Mouse (Mus musculus): Measurements from ENCODE around the gene Gm9117.
"Not testable (repeated sequence)": the region's sequence is repeated elsewhere in the genome, so short reads cannot be mapped to it uniquely, and the experiment has no call there.

Gm9117 gene

DNA sequence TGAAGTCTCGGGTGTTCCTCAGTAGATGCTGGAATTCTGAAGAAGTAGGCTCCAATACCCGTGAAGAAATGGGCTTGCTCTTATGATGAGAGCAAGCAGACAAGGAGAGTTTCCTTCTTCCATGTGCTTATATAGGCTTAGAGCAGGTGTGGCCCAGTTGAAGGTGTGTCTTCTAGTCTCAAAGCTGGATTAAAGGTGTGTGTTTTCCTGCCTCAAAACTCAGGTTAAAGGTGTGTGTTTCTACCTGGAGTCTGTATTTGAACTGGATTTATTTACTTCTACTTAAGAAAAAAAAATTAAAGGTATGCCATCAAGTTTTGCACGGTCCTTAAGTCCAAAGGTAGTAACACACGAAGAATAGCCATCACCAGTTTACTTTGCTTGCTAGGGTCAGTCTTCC, at the start of gene Gm9117:
Gene Gm9117, minus strand, starts transcription at position 101 of the 400 bp plus-strand sequence.
- not testable (repeated sequence) for DNase-seq (ENCODE audit: low read depth, low spot score)

DNA sequence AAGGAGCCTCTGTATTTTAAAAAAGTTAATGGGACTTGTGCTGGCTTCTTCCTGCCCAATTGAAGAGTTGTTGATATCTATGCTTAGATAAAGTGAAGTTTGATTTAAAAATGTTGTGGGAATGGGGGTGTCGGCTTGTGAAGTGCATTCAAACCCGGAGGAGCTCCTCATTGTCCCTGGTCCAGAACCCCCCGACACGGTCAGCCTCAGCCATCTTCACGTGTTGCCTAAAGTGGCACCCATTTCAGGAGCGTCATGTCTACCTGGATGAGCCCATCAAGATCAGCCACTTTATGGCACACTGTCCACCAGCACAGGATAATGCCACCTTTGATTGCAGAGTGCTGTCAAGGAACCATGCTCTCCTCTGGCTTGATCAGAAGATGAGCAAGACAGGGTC, 25.6 kb upstream of the Gm9117 start:
- DNase-seq (ENCODE audit: low read depth, low spot score): not testable (repeated sequence)

GRCm38 (mm10) chr3:93961214-93961613, 17.9 kb upstream of the Gm9117 start, which contains the start of gene Tdpoz5:
Tdpoz5 (minus strand) TSS chr3:93961314.
- DNase-seq (ENCODE audit: low read depth, low spot score): not testable (repeated sequence)

DNA sequence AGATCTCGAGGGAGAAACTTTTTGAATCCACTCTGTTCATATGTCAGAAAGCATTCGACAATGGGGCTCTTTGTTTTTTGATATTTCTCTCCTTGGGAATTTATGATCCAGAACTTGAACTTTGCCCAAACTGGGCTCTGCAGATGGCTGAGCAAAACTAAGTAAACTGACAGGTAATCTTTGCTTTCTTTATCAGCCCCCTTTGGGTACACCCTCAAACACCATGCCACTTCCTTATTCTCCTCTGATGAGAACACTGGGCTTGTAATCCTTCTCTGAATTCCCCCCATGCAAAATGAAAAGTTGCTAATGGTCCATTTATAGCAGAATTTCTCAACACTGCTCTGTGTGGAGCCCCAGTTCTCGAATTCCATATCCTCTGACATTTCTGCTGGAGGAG, 5.0 kb downstream of the Gm9117 start:
- DNase-seq (ENCODE audit: low read depth, low spot score): not testable (repeated sequence)
